Mouse (Mus musculus): ENCODE results near the gene Nemp1.
"Not testable (repeated sequence)": the region's sequence is repeated elsewhere in the genome, so short reads cannot be mapped to it uniquely, and the experiment has no call there.

- TF ChIP-seq CTCF (IDR thresholded peaks at IDR 0.05; ENCODE audit: control insufficient read depth, insufficient read depth, low read length); POLR2A (IDR thresholded peaks at IDR 0.05; ENCODE audit: borderline replicate concordance, control insufficient read depth, low read depth, low read length): not testable (repeated sequence)
These were observed 9.1 kb upstream of the Nemp1 start for GRCm38 (mm10) chr10:127657617-127658016.

All from bone marrow, adult 2 months (tissue).